7 mouse cellular contexts compared by ENCODE assay signal in genomic region chr9:44604779-44605615, GRCm38 (mm10). TPM values are rescaled to one million over a fixed set of nuclear protein-coding genes. Genes with fewer than 3 reads are reported as not detected.
DNase-seq lines count a peak whose midpoint lies in the region; ATAC-seq and TF ChIP-seq lines count a peak whose summit lies in the region.

Gene Ddx6, plus strand, starts transcription at chr9:44604892.

- H3K4me2 ChIP-seq in midbrain, embryonic 12.5 days (replicated peaks): peak within 1 kb of the TSS; percentile 71

- H3K36me3 ChIP-seq in embryonic facial prominence, embryonic 10.5 days (replicated peaks): peaks cover 35% of the 10 kb centered on the region
- H3K36me3 ChIP-seq in limb, embryonic 10.5 days: peaks cover 31% of the 10 kb centered on the region
- peaks cover 26% of the 10 kb centered on the region for H3K36me3 ChIP-seq in midbrain, embryonic 12.5 days
- H3K36me3 ChIP-seq in small intestine, adult 2 months (ENCODE audit: control insufficient read depth, insufficient read depth, low read length): peaks cover 19% of the 10 kb centered on the region

- ATAC-seq in granulocyte monocyte progenitor cell, adult 5-6 weeks (replicated peaks; ENCODE audit: poor library complexity, severe bottlenecking): peak; percentile 35
- ATAC-seq in midbrain, embryonic 12.5 days (ENCODE audit: low FRiP score, low read depth): peak; percentile 77

- peak; percentile 27 for TF ChIP-seq POLR2A in small intestine, adult 2 months (IDR thresholded peaks at IDR 0.05; ENCODE audit: low read depth, low read length)

- peak; percentile 88 for DNase-seq in adrenal gland, postnatal 14 days
- DNase-seq in embryonic facial prominence, embryonic 10.5 days (ENCODE audit: low spot score): peak; percentile 85
- DNase-seq in kidney, adult 11 months: peak; percentile 68
- DNase-seq in limb, embryonic 10.5 days (ENCODE audit: low spot score): peak; percentile 88

- H3K9ac ChIP-seq in midbrain, embryonic 12.5 days (replicated peaks): peak within 1 kb of the TSS; percentile 100

- peak within 1 kb of the TSS; percentile 99 for H3K4me3 ChIP-seq in embryonic facial prominence, embryonic 10.5 days
- peak within 1 kb of the TSS; percentile 93 for H3K4me3 ChIP-seq in limb, embryonic 10.5 days
- peak within 1 kb of the TSS; percentile 98 for H3K4me3 ChIP-seq in midbrain, embryonic 12.5 days
- peak within 1 kb of the TSS; percentile 74 for H3K4me3 ChIP-seq in small intestine, adult 2 months (ENCODE audit: low read depth, low read length)

- H3K4me1 ChIP-seq in embryonic facial prominence, embryonic 10.5 days: peaks cover 29% of the 10 kb centered on the region
- H3K4me1 ChIP-seq in limb, embryonic 10.5 days: peaks cover 22% of the 10 kb centered on the region
- H3K4me1 ChIP-seq in midbrain, embryonic 12.5 days: peaks cover 34% of the 10 kb centered on the region
- H3K4me1 ChIP-seq in small intestine, adult 2 months (ENCODE audit: control insufficient read depth, insufficient read depth, insufficient read length, low read length): peaks cover 2% of the 10 kb centered on the region; the same call in 1 of the 2 replicates

- H3K27ac ChIP-seq in embryonic facial prominence, embryonic 10.5 days (replicated peaks): peak within 1 kb of the TSS; percentile 100
- H3K27ac ChIP-seq in limb, embryonic 10.5 days: peak within 1 kb of the TSS; percentile 100
- peak within 1 kb of the TSS; percentile 100 for H3K27ac ChIP-seq in midbrain, embryonic 12.5 days (replicated peaks)
- peak within 1 kb of the TSS; percentile 90 for H3K27ac ChIP-seq in small intestine, adult 2 months (ENCODE audit: insufficient read depth, low read depth, low read length)

- under 1% methylated on average over 79 of the region's 80 CpGs for WGBS in embryonic facial prominence, embryonic 10.5 days
- WGBS in limb, embryonic 10.5 days: under 1% methylated on average over 69 of the region's 80 CpGs
- WGBS in midbrain, embryonic 12.5 days: 1% methylated on average over 63 of the region's 80 CpGs
- under 1% methylated on average over 62 of the region's 80 CpGs for WGBS in small intestine, adult 2 months

- no peaks in the 10 kb centered on the region for H3K27me3 ChIP-seq in embryonic facial prominence, embryonic 10.5 days (replicated peaks; ENCODE audit: low read depth, poor library complexity, severe bottlenecking)
- H3K27me3 ChIP-seq in limb, embryonic 10.5 days (ENCODE audit: low read depth, poor library complexity, severe bottlenecking): no peaks in the 10 kb centered on the region
- H3K27me3 ChIP-seq in midbrain, embryonic 12.5 days: no peaks in the 10 kb centered on the region
- H3K27me3 ChIP-seq in small intestine, adult 2 months (ENCODE audit: control insufficient read depth, insufficient read depth, low read length): no peaks in the 10 kb centered on the region

- no peaks in the 10 kb centered on the region for H3K9me3 ChIP-seq in embryonic facial prominence, embryonic 10.5 days
- H3K9me3 ChIP-seq in limb, embryonic 10.5 days (replicated peaks): no peaks in the 10 kb centered on the region
- H3K9me3 ChIP-seq in midbrain, embryonic 12.5 days: no peaks in the 10 kb centered on the region

- TF ChIP-seq CTCF in small intestine, adult 2 months (IDR thresholded peaks at IDR 0.05; ENCODE audit: extremely low read depth, insufficient read length, insufficient replicate concordance, low read depth, low read length): no peak

RNA-seq across cellular contexts. Expression of gene Ddx6, which starts in this region (rescaled TPM):
- 122 TPM in 2 replicates for total RNA-seq in adrenal gland, postnatal 14 days (2021)
- 21.8 and 23.5 TPM in 2 replicates for polyA plus RNA-seq in embryonic facial prominence, embryonic 10.5 days (2016; fragmentation: Nextera tagmentation; extraction: Ambion mirVana)
- 72.4 and 75.7 TPM in 2 replicates for total RNA-seq in granulocyte monocyte progenitor cell, adult 5-6 weeks (2014; fragmentation: Nextera tagmentation)
- total RNA-seq in granulocyte monocyte progenitor cell, adult 5-6 weeks (2017): 79.6 and 80.6 TPM in 2 replicates
- 17.2 and 23.3 TPM in 2 replicates for polyA plus RNA-seq in limb, embryonic 10.5 days (2016; fragmentation: Nextera tagmentation; extraction: Ambion mirVana)
- polyA plus RNA-seq in midbrain, embryonic 12.5 days (2016; fragmentation: Nextera tagmentation; extraction: Ambion mirVana): 23.8 and 25.2 TPM in 2 replicates
- 5.1 and 9.6 TPM in 2 replicates for polyA plus RNA-seq in small intestine, adult 2 months (2012; rRNA removed)

Comparison
In these comparisons a context has a peak if more than half of its experiments do, and no peak if none do; other contexts are left out.
1. Peak in every context shown above with its lines: DNase-seq, ATAC-seq, H3K4me3 ChIP-seq and H3K27ac ChIP-seq.